Mouse (Mus musculus) brain, embryonic 14.5 days (tissue): ENCODE measurements around the gene Cdc34b. TPM values are rescaled to one million over a fixed set of nuclear protein-coding genes. Genes with fewer than 3 reads are reported as not detected.

Source experiments
- DNase-seq: peaks from one replicate; pipeline ENCODE4 v3.0.0-alpha.2; 2011; ENCODE audit warnings: low read depth
- CTCF ChIP-seq: fragments of 200-500 bp; IDR thresholded peaks from 2 replicates; pipeline ENCODE4 v1.5.1; 2012; ENCODE audit warnings: inconsistent platforms, mild to moderate bottlenecking, moderate library complexity, borderline replicate concordance; ENCODE audit not compliant: insufficient read depth, insufficient read length; ENCODE audit errors: extremely low read depth
- POLR2A ChIP-seq: fragments of 200-500 bp; IDR thresholded peaks from 2 replicates; pipeline ENCODE4 v1.6.1; 2012; ENCODE audit warnings: mild to moderate bottlenecking, inconsistent platforms, borderline replicate concordance; ENCODE audit not compliant: poor library complexity, insufficient read depth, insufficient read length, severe bottlenecking; ENCODE audit errors: extremely low read depth
- polyA plus RNA-seq: library from polyadenylated mRNA; depleted of rRNA; stranded (reverse); fragments of >200 nt; gene quantifications from 2 replicates; pipeline ENCODE4 v1.2.3, GENCODE M21; 2012; rRNA removed

The Cdc34b gene
- polyA plus RNA-seq, 1 experiment, result 0.16 TPM

DNA sequence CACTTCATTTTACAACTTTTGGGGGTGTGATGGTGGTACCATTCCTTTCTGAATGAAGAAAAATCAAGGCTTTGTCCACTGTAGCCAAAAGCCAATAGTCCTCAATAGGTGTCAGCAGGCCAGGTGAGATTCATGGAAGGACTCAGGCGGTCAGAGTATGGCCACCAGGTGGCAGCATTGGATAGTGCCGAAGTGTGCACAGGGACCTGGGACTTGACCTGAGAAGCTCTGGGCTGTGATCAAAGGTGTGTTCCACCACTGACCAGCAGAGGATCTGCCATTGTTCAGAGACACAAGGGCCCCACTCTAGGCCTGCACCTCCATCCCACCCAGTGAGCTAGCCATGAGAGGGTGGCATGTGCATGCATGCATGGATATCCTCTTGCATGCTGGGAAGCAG, 43.7 kb downstream of the Cdc34b start:
- peak; percentile 51 for DNase-seq
- TF ChIP-seq CTCF (peak; percentile 72), POLR2A (no peak)

GRCm38 (mm10) chr11:94791700-94792099, 50.1 kb downstream of the Cdc34b start:
- no peak for DNase-seq
- no peak for TF ChIP-seq POLR2A
- TF ChIP-seq CTCF, result no peak

Other genes with a start within 250 kb of the Cdc34b start
- gene Epn3, start 241.8 kb upstream of the Cdc34b start, polyA plus RNA-seq, result 0.50 and 1.5 TPM in 2 replicates
- gene Mycbpap, start 220.0 kb upstream of the Cdc34b start, polyA plus RNA-seq, result 2.5 and 3.0 TPM in 2 replicates
- gene Rsad1, start 192.5 kb upstream of the Cdc34b start, polyA plus RNA-seq, result 8.7 and 9.0 TPM in 2 replicates
- 0.06 and 0.44 TPM in 2 replicates for gene Chad, start 176.7 kb upstream of the Cdc34b start, polyA plus RNA-seq
- 7.2 and 9.7 TPM in 2 replicates for gene Acsf2, start 139.9 kb upstream of the Cdc34b start, polyA plus RNA-seq
- 89.6 and 112 TPM in 2 replicates for gene Lrrc59, start 112.0 kb upstream of the Cdc34b start, polyA plus RNA-seq
- 85.5 and 89.5 TPM in 2 replicates for gene Mrpl27, start 88.0 kb upstream of the Cdc34b start, polyA plus RNA-seq
- 7.3 and 13.5 TPM in 2 replicates for gene Eme1, start 87.8 kb upstream of the Cdc34b start, polyA plus RNA-seq
- gene Xylt2, start 64.3 kb upstream of the Cdc34b start, polyA plus RNA-seq, result 19.5 and 24.1 TPM in 2 replicates
- gene Gm11541, start 37.3 kb upstream of the Cdc34b start, polyA plus RNA-seq, result 0.04 TPM in 1 of 2 replicates, not detected in the other
- not detected in 2 replicates for gene Tmem92, start 40.9 kb downstream of the Cdc34b start, polyA plus RNA-seq
- 44.1 and 192 TPM in 2 replicates for gene Col1a1, start 194.4 kb downstream of the Cdc34b start, polyA plus RNA-seq
- 0.09 TPM in 1 of 2 replicates, not detected in the other for gene Hils1, start 225.8 kb downstream of the Cdc34b start, polyA plus RNA-seq
- gene Sgca, start 234.5 kb downstream of the Cdc34b start, polyA plus RNA-seq, result 0.25 and 0.73 TPM in 2 replicates
- 37.9 and 81.2 TPM in 2 replicates for gene Ppp1r9b, start 249.3 kb downstream of the Cdc34b start, polyA plus RNA-seq